Comparison of ENCODE assay signal across 27 mouse cellular contexts in the genomic region with DNA sequence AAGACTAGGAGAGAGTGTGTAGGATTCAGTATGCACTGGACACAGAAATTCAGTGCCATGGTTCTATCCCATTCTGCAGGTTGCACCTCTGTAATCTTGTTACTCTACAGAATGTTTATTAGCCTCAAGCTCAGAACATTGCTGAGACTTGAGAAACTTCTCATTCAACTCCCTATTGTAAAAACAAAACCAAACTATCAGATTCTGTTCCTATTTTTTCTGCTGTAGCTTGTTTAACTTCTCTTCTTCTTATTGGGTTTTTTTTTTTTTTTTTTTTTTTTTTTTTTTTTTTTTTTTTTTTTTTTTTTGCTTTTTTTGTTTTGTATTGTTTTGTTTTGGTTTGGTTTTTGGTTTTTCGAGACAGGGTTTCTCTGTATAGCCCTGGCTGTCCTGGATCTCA.
"Had no signal": no experiment of that assay in that cellular context is flagged by ENCODE, and none has a peak within 500 bp of the region (broad histone marks: within the 10 kb centered on the region; RNA-seq: fewer than 3 reads in every experiment).

No protein-coding gene starts in this region.

- H3K4me2 ChIP-seq: embryonic facial prominence, embryonic 12.5 days; embryonic facial prominence, embryonic 13.5 days; embryonic facial prominence, embryonic 15.5 days; forebrain, embryonic 12.5 days; forebrain, embryonic 13.5 days; forebrain, embryonic 15.5 days; heart, embryonic 11.5 days had no signal

- H3K9ac ChIP-seq: embryonic facial prominence, embryonic 12.5 days; embryonic facial prominence, embryonic 13.5 days; embryonic facial prominence, embryonic 15.5 days; forebrain, embryonic 12.5 days; forebrain, embryonic 13.5 days; forebrain, embryonic 15.5 days; forebrain, postnatal 0 days had no signal

- H3K9me3 ChIP-seq: embryonic facial prominence, embryonic 10.5 days; embryonic facial prominence, embryonic 12.5 days; embryonic facial prominence, embryonic 13.5 days; embryonic facial prominence, embryonic 15.5 days; forebrain, embryonic 10.5 days; forebrain, embryonic 12.5 days; forebrain, embryonic 13.5 days; forebrain, embryonic 15.5 days; heart, embryonic 10.5 days had no signal

- H3K4me1 ChIP-seq: embryonic facial prominence, embryonic 10.5 days; embryonic facial prominence, embryonic 12.5 days; embryonic facial prominence, embryonic 13.5 days; embryonic facial prominence, embryonic 15.5 days; forebrain, embryonic 10.5 days; forebrain, embryonic 12.5 days; forebrain, embryonic 13.5 days; forebrain, embryonic 15.5 days; heart, embryonic 10.5 days had no signal

- DNase-seq: cerebellum, postnatal 10 days; cerebellum, postnatal 14 days; cerebellum, postnatal 25 days; cerebellum, postnatal 36 days; embryo, embryonic 11 days; forebrain, postnatal 0 days; gastrocnemius, adult 2 months; gastrocnemius, postnatal 10 days; gastrocnemius, postnatal 14 days; gastrocnemius, postnatal 25 days; gastrocnemius, postnatal 36 days; heart, adult 11 months; heart, adult 18-20 months; heart, adult 2 months had no signal

- ATAC-seq: forebrain, embryonic 13.5 days; forebrain, embryonic 14.5 days; forebrain, embryonic 15.5 days; forebrain, embryonic 16.5 days; forebrain, postnatal 0 days had no signal

- H3K4me3 ChIP-seq: embryonic facial prominence, embryonic 10.5 days; embryonic facial prominence, embryonic 12.5 days; embryonic facial prominence, embryonic 13.5 days; embryonic facial prominence, embryonic 15.5 days; erythroblast, embryonic 14.5 days; forebrain, embryonic 10.5 days; forebrain, embryonic 12.5 days; forebrain, embryonic 13.5 days; forebrain, embryonic 15.5 days; gastrocnemius, adult 2 months; heart, adult 2 months; heart, embryonic 10.5 days had no signal

- H3K36me3 ChIP-seq: embryonic facial prominence, embryonic 10.5 days; embryonic facial prominence, embryonic 12.5 days; embryonic facial prominence, embryonic 13.5 days; embryonic facial prominence, embryonic 15.5 days; forebrain, embryonic 10.5 days; forebrain, embryonic 12.5 days; forebrain, embryonic 15.5 days; heart, embryonic 10.5 days had no signal

- H3K27me3 ChIP-seq: embryonic facial prominence, embryonic 12.5 days; embryonic facial prominence, embryonic 13.5 days; embryonic facial prominence, embryonic 15.5 days; forebrain, embryonic 12.5 days; forebrain, embryonic 13.5 days; forebrain, embryonic 15.5 days had no signal

- H3K27ac ChIP-seq: embryonic facial prominence, embryonic 10.5 days; embryonic facial prominence, embryonic 12.5 days; embryonic facial prominence, embryonic 13.5 days; embryonic facial prominence, embryonic 15.5 days; forebrain, embryonic 10.5 days; forebrain, embryonic 12.5 days; forebrain, embryonic 13.5 days; forebrain, embryonic 15.5 days; gastrocnemius, adult 2 months; heart, adult 2 months; heart, embryonic 10.5 days had no signal
